Mouse (Mus musculus) forebrain, embryonic 12.5 days (tissue): Measurements from ENCODE around the gene F12. TPM values are rescaled to one million over a fixed set of nuclear protein-coding genes. Genes with fewer than 3 reads are reported as not detected.

Source experiments
- ATAC-seq: fragments of 200-750 bp; cut with Nextera tagmentation; 2 replicates; pipeline ENCODE4 v1.8.0; 2017; ENCODE audit warnings: moderate TSS enrichment; ENCODE audit not compliant: low FRiP score
- H3K27ac ChIP-seq: fragments of 300-500 bp; sonication (generic); 2 replicates; pipeline ENCODE4 v1.5.1; 2016; ENCODE audit warnings: mild to moderate bottlenecking
- H3K27me3 ChIP-seq: fragments of 300-500 bp; sonication (generic); 2 replicates; pipeline ENCODE4 v1.6.1; 2016; ENCODE audit warnings: mild to moderate bottlenecking
- H3K36me3 ChIP-seq: fragments of 300-500 bp; sonication (generic); replicated peaks from 2 replicates; pipeline ENCODE4 v1.6.1; 2016; ENCODE audit warnings: mild to moderate bottlenecking
- H3K4me1 ChIP-seq: fragments of 300-500 bp; sonication (generic); 2 replicates; pipeline ENCODE4 v1.6.1; 2016
- H3K4me2 ChIP-seq: fragments of 300-500 bp; sonication (generic); 2 replicates; pipeline ENCODE4 v1.6.1; 2016; ENCODE audit warnings: mild to moderate bottlenecking, moderate library complexity
- H3K4me3 ChIP-seq: fragments of 300-500 bp; sonication (generic); replicated peaks from 2 replicates; pipeline ENCODE4 v1.5.1; 2016; ENCODE audit warnings: mild to moderate bottlenecking
- H3K9ac ChIP-seq: fragments of 300-500 bp; sonication (generic); 2 replicates; pipeline ENCODE4 v1.6.1; 2016; ENCODE audit warnings: mild to moderate bottlenecking
- H3K9me3 ChIP-seq: fragments of 300-500 bp; sonication (generic); 2 replicates; pipeline ENCODE4 v1.6.1; 2016
- WGBS: fragments of 180-500 bp; shearing (Covaris S2); methylation state at CpG from one replicate; pipeline ENCODE4 v1.1.7; 2016; 5-methylcytosine and 5-hydroxymethylcytosine counted together
- polyA plus RNA-seq: library from polyadenylated mRNA; unstranded; fragments of >200 nt; fragmentation: Nextera tagmentation; extraction: Ambion mirVana; gene quantifications from 2 replicates; pipeline ENCODE4 v1.2.1, GENCODE M21; 2016

Gene F12
- polyA plus RNA-seq, 1 experiment from 2014 or later = not detected

DNA sequence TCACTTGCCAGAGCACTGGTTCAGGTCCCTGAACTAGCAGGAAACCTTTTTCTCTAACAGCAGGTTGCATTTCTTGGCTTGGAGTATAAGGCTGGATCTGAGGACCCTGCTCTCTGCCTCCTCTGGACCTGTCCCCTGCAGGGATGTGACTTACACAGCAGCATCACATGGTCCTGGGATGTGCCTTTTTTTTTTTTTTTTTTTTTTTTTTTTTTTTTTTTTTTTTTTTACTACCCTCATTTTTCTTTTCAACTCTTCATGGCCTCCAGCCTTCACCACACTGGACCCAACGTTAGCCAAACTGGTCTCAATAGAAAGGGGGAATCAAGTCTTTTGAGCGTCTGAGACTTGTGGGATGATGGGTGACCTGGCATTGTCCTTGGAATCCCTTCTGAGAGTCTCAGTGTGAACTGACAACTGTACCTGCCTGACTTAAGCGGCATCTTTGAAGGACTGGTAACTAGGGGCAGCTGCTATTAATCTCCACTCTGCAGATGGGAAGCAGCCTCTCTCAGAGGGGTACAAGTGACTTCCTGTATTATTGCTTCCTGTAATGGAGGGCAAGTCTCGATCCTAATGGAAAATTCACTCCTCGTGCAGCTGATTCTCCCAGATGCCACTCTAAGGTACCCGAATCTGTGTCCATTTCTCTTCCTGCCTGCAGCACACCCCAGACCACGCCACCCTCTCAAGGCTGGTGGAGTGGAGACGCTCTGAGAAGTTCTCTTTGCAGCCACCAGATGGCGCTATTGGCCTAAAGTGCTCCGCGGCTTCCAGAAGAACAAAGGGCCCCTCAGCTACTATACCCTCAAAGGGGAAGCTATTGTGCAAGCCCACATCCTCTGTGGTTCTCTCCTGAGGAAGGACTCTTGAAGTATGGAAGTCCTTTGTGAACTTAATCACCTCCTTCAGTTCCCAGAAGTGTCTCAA is 21.5 kb downstream of the F12 start:
- Histone ChIP-seq H3K27me3 (peaks cover 20% of the 10 kb centered on the region), H3K9me3 (no peaks in the 10 kb centered on the region), H3K27ac (peak overlapping the region; percentile 71), H3K36me3 (no peaks in the 10 kb centered on the region), H3K9ac (peak overlapping the region; percentile 40; the same call in 1 of the 2 replicates), H3K4me3 (no peak overlapping the region), H3K4me1 (peaks cover 25% of the 10 kb centered on the region), H3K4me2 (peak overlapping the region; percentile 17)
- peak; percentile 92 for ATAC-seq
- 14% methylated on average over 11 of the region's 11 CpGs for WGBS

DNA sequence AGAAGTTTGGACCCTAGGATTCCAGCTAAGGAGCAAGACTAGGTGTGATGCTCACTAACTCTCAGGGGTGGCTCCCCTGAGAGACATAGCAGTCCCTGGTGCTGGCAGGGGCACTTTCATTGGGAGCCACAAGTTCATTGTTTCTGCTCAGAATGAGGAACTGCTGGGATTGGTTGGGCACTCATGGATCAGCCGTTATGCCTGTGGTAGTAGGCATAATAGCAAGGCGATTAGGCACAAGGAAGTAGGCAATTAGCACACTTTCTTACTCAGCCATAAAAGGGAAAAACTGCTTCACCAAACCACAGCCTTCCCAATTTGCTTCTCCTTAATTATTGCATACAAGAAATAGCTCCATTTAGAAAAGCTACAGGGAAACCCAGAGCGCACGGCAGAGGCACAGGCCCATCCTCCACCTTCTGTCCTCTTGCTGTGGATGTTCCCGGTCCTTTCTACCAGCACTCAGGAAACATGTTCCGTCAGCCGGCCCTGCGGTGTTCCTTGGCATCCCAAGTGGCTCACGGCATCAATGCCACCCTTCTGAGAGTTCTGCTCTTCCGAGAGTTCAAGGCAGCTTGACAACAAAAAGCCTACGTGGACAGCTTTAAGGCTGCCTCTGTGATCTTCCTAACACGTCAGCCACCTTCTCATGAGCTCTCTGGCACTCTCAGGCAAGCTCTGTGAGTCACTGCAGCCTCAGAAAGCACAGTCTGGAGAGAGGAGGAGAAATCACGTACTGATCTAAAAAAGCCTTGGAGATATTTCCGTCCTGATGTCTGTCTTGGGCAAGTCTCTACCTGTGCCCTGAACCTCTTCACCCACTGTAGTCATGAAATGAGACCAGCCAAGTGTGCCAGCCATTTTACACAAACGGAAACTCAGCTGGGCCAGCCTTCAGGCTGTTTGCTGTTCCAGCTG is 22.4 kb downstream of the F12 start:
- ATAC-seq = no peak
- Histone ChIP-seq H3K27ac (peak overlapping the region; percentile 59; the same call in 1 of the 2 replicates), H3K9me3 (no peaks in the 10 kb centered on the region), H3K27me3 (peaks cover 27% of the 10 kb centered on the region), H3K36me3 (no peaks in the 10 kb centered on the region), H3K4me3 (no peak overlapping the region), H3K9ac (no peak overlapping the region), H3K4me1 (peaks cover 25% of the 10 kb centered on the region), H3K4me2 (no peak overlapping the region)
- WGBS = 61% methylated on average over 15 of the region's 15 CpGs

DNA sequence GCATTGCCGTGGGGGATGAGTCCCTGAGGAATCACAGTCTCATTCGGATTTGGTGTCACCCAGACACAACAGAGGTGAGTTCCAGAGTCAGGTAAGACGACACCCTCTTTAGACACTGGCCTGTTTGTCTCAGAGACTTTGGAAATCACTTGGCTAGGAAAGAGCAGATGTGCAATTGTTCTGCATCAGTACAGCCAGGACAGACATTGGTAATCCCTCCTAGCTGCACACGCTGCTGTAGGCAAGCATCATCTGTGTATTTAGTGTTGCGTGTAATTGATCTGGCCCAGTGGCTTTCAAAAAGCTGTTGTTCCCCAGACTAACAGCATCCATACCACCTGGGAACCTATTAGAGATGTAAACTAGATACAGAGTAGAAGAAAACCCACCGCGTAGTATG is 23.3 kb downstream of the F12 start:
- H3K27ac ChIP-seq = no peak overlapping the region
- WGBS = 71% methylated on average over 7 of the region's 7 CpGs
- ATAC-seq = no peak

DNA sequence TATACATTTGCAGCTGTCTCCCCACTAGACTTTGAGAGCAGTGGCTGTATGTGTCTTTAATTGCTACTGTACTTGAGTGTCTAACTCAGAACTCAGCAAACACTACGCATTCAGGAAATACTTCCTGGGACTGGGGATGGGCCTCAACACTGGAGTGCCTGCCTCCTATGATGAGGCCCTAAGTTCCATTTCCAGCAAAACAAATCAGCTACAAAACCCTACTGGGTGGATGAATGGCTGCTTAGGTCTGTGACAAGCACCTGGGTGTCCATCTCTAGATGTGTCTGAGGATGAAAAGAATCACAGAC is 26.6 kb downstream of the F12 start:
- Histone ChIP-seq H3K4me2 (no peak overlapping the region), H3K4me3 (no peak overlapping the region), H3K36me3 (no peaks in the 10 kb centered on the region), H3K27me3 (peaks cover 30% of the 10 kb centered on the region), H3K9ac (no peak overlapping the region), H3K27ac (no peak overlapping the region), H3K4me1 (peaks cover 15% of the 10 kb centered on the region), H3K9me3 (no peaks in the 10 kb centered on the region)
- 88% methylated on average over 1 of the region's 1 CpGs for WGBS
- ATAC-seq = no peak

More for the DNA sequence above, 23.3 kb downstream of the F12 start:
- Histone ChIP-seq H3K9me3 (no peaks in the 10 kb centered on the region), H3K4me2 (no peak overlapping the region), H3K4me3 (no peak overlapping the region), H3K36me3 (no peaks in the 10 kb centered on the region), H3K27me3 (peaks cover 30% of the 10 kb centered on the region), H3K9ac (no peak overlapping the region), H3K4me1 (peaks cover 25% of the 10 kb centered on the region)

DNA sequence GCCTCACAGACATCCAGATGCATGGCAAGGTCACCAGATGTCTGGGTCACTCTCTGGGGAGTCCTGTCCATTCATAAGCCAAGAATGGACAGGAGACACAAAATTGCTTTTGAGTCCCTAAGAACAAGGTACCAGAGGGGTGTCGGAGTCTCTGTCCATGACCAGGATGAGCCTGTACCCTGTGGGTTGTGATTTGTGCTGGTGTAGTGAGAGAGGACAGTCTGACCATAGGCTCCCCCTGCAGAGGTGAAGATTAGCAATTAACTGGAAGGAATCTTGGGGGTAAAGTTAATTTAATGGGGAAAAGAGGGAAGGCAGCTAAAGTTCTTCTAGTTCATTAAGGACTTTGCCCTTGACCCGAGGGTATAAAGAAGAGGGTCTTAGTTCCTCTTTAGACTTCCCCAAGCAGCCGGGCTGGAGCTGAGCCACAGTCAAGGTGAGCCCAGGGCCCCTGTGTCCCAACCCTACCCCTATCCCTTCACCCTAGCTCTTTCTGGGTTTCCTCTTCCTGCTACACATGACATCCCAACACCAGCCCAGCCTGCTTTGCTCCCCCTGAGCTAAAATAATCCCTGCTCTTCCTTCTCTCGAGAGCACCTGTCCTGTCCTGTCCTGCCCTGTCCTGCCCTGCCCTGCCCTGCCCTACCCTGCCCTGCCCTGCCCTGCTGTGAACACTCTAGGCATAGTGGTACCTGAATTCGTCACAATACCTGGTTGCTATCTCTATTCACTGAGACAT is 27.1 kb downstream of the F12 start:
- H3K4me1 ChIP-seq = peaks cover 14% of the 10 kb centered on the region
- 71% methylated on average over 5 of the region's 5 CpGs for WGBS
- no peak overlapping the region for H3K27ac ChIP-seq
- no peak overlapping the region for H3K4me2 ChIP-seq
- no peaks in the 10 kb centered on the region for H3K36me3 ChIP-seq
- peaks cover 30% of the 10 kb centered on the region for H3K27me3 ChIP-seq
- no peak for ATAC-seq
- no peak overlapping the region for H3K4me3 ChIP-seq
- no peaks in the 10 kb centered on the region for H3K9me3 ChIP-seq
- H3K9ac ChIP-seq = no peak overlapping the region

DNA sequence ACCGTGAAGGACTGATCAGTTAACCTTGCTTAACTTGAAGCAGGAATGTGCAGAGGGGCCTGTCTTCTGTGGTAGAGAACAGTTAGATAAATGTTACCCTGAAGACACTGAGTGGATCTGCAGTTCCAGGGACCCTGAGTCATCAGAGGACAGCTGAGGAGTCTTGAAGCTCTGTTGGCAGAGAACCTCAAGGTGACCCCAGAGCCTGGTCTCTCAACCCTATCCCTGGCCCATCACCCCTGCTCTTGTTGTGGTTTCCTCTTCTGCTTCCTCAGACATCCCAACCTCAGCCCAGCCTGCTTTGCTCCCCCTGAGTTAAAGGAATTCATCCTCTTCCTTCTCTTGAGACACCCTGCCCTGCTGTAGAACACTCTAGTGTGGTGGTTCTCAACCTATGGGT is 28.5 kb downstream of the F12 start, which contains the start of gene Slc34a1:
Slc34a1 (plus strand) TSS at position 100 of the 400 bp plus-strand sequence.
- WGBS = 89% methylated on average over 1 of the region's 1 CpGs
- Histone ChIP-seq H3K27me3 (peaks cover 26% of the 10 kb centered on the region), H3K27ac (no peak within 1 kb of the TSS), H3K36me3 (no peaks in the 10 kb centered on the region), H3K4me3 (no peak within 1 kb of the TSS), H3K9me3 (no peaks in the 10 kb centered on the region), H3K4me1 (0 out of 2 replicates have a peak, but pooled peaks cover under 1% of the 10 kb centered on the region), H3K9ac (no peak within 1 kb of the TSS), H3K4me2 (no peak within 1 kb of the TSS)
- no peak for ATAC-seq

DNA sequence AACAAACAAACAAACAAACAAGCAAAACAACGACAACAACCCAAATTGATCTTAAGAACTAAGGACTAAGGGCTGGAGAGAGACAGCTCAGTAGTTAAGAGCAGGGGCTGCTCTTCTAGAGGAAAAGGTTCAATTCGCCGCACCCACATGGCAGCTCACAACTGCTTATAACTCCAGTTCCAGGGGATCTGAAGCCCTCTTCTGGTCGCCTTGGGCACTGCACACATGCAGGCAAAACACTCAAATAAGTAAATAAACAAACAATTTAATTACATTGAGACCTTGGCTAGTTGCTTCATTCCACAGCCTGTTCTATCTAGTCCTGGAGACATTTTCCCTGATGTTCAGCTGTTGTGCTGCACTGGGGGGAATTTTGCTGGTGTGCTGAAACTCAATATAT is 33.7 kb downstream of the F12 start:
- Histone ChIP-seq H3K27ac (no peak overlapping the region), H3K4me2 (no peak overlapping the region), H3K36me3 (no peaks in the 10 kb centered on the region), H3K9me3 (no peaks in the 10 kb centered on the region), H3K9ac (no peak overlapping the region), H3K27me3 (0 out of 2 replicates have a peak, but pooled peaks cover 2% of the 10 kb centered on the region), H3K4me3 (no peak overlapping the region), H3K4me1 (no peaks in the 10 kb centered on the region)
- ATAC-seq = no peak
- 74% methylated on average over 4 of the region's 4 CpGs for WGBS

DNA sequence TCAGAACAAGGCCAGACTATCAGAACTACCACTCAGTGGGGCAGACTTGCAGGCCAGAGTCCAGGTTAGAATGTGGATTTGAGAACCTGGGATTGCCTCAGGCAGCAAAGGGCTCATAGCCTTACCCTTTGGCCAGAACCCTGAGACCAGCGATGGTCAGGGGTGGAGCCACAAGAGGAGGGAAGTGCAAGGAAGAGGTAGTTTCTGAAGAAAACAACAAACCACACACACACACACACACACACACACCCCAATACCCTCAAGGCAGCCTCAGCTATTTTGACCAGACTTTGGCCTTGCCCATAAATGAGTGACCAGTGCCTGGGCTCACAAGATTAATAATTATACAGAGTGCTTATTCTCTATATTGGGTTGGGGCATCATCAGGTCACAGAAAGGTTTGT is 35.0 kb downstream of the F12 start:
- Histone ChIP-seq H3K9ac (no peak overlapping the region), H3K27me3 (0 out of 2 replicates have a peak, but pooled peaks cover 6% of the 10 kb centered on the region), H3K4me3 (no peak overlapping the region), H3K4me1 (no peaks in the 10 kb centered on the region), H3K9me3 (no peaks in the 10 kb centered on the region), H3K4me2 (no peak overlapping the region), H3K27ac (no peak overlapping the region), H3K36me3 (no peaks in the 10 kb centered on the region)
- 63% methylated on average over 1 of the region's 1 CpGs for WGBS
- ATAC-seq = no peak

DNA sequence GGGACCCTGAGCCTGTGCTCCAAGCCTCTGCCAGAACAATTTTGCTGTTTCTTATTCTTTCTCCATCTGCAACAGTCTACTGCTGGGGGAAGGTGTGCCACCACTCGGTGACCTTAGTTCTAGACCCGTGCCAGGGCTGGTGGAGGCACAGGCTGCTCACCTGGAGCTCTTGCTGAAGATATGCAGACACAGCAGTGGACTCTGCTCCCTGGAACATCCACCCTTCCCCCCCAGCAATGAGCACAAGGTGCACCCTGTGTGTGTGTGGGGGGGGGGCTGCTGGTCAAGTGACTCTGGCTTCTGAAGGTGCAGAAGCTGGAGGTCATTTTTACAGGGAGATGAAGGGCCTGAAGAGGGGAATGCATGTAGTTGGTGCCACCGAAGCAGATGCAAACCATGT is 35.9 kb downstream of the F12 start:
- H3K27me3 ChIP-seq = 0 out of 2 replicates have a peak, but pooled peaks cover 7% of the 10 kb centered on the region
- WGBS = 81% methylated on average over 3 of the region's 3 CpGs
- ATAC-seq = no peak
- H3K9me3 ChIP-seq = no peaks in the 10 kb centered on the region
- no peaks in the 10 kb centered on the region for H3K4me1 ChIP-seq
- no peak overlapping the region for H3K4me3 ChIP-seq
- no peak overlapping the region for H3K27ac ChIP-seq
- no peaks in the 10 kb centered on the region for H3K36me3 ChIP-seq
- H3K9ac ChIP-seq = no peak overlapping the region
- no peak overlapping the region for H3K4me2 ChIP-seq

DNA sequence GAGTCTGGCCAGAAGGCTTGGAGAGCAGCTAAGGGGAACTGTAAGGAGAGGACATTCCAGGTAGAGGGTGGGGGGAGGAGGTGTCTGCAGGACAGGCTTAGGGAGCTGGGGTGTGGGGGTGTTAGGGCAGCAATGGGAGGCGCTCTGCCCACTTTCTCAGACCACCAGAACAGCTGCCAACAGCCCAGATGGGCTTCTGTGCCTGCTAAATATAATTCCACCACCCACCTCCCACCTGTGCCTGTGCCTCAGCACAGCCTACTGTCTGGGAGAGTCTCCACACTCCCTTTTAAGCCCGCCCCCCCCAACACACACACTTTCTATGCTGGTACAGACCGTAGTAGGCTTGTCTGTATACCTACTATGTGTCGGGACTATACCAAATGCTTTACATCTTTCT is 44.8 kb downstream of the F12 start:
- Histone ChIP-seq H3K4me3 (no peak overlapping the region), H3K4me1 (peaks cover 4% of the 10 kb centered on the region; the same call in 1 of the 2 replicates), H3K27ac (no peak overlapping the region), H3K4me2 (no peak overlapping the region), H3K9ac (no peak overlapping the region), H3K36me3 (no peaks in the 10 kb centered on the region), H3K27me3 (peaks cover 69% of the 10 kb centered on the region), H3K9me3 (no peaks in the 10 kb centered on the region)
- no peak for ATAC-seq
- WGBS = 82% methylated on average over 4 of the region's 4 CpGs

DNA sequence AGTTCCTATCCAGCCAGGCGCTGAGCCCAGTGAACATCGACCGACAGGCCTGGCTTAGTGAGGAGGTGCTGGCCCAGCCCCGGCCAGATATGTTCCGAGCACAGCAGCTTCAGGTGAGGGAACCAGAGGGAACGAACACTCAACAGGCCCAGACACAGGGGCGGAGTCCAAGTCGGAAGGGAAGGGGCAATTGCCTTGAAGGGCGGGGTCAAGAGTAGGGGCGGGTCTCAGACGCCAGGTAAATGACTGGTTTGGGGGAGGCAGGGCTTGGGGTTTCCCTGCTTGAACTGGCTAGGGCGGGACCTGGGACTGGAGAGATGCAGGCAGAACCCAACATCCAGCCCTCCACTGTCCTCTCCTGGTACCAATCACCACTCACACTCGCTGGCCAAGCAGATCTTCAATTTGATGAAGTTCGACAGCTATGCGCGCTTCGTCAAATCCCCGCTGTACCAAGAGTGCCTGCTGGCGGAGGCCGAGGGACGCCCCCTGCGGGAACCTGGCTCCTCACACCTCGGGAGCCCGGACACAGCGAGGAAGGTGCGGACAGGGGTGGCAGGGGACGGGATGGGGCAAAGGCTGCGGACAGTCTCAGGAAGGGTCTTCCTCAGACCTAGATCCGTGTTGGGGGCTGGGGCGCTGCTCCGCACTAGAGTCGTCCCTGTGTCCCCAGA is 47.5 kb downstream of the F12 start:
- peaks cover 77% of the 10 kb centered on the region for H3K27me3 ChIP-seq
- H3K4me2 ChIP-seq = no peak overlapping the region
- ATAC-seq = no peak
- WGBS = 3% methylated on average over 32 of the region's 32 CpGs
- H3K27ac ChIP-seq = no peak overlapping the region
- no peak overlapping the region; the same call in 1 of the 2 replicates for H3K4me3 ChIP-seq
- H3K9me3 ChIP-seq = no peaks in the 10 kb centered on the region
- H3K36me3 ChIP-seq = no peaks in the 10 kb centered on the region
- no peak overlapping the region for H3K9ac ChIP-seq
- H3K4me1 ChIP-seq = peaks cover 4% of the 10 kb centered on the region; the same call in 1 of the 2 replicates
